Mouse (Mus musculus): ENCODE results near the gene Oasl2. TPM values are rescaled to one million over a fixed set of nuclear protein-coding genes. Genes with fewer than 3 reads are reported as not detected.
"Not testable (repeated sequence)": the region's sequence is repeated elsewhere in the genome, so short reads cannot be mapped to it uniquely, and the experiment has no call there.

The Oasl2 gene
- polyA plus RNA-seq, 1 experiment from 2014 or later: 3.0 TPM

- Histone ChIP-seq H3K4me1 (0 out of 2 replicates have a peak, but pooled peaks cover 7% of the 10 kb centered on the region), H3K36me3 (no peaks in the 10 kb centered on the region), H3K27ac (no peak overlapping the region), H3K9me3 (no peaks in the 10 kb centered on the region), H3K27me3 (no peaks in the 10 kb centered on the region), H3K4me3 (no peak overlapping the region), H3K9ac (no peak overlapping the region), H3K4me2 (no peak overlapping the region)
- no peak for ATAC-seq (ENCODE audit: insufficient number of reproducible peaks, insufficient read depth, low FRiP score, low TSS enrichment, low read depth)
- whole genome bisulfite sequencing: 80% methylated on average over 4 of the region's 4 CpGs
These were observed 20.0 kb downstream of the Oasl2 start for GRCm38 (mm10) chr5:114916777-114917176.

DNA sequence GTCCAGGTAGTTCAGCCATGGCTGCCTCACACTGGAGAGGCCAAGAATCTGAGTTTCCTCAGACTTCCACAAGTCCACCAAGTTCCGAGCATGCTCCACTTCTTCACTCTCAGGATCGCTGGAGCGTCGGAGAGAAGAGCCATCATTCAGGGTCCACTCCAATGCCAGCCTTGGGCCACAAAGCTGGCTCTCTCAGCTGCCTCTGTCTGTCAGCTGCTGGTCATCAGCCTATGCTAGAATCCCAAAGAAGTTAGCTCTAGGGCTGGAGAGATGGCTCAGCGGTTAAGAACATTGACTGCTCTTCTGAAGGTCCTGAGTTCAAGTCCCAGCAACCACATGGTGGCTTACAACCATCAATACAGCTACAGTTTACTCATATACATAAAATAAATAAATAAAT lies 20.6 kb downstream of the Oasl2 start:
- ATAC-seq (ENCODE audit: insufficient number of reproducible peaks, insufficient read depth, low FRiP score, low TSS enrichment, low read depth); H3K36me3 ChIP-seq; H3K4me3 ChIP-seq; H3K4me2 ChIP-seq; H3K27ac ChIP-seq; H3K27me3 ChIP-seq; H3K9me3 ChIP-seq; H3K9ac ChIP-seq: not testable (repeated sequence)
- WGBS: 90% methylated on average over 5 of the region's 5 CpGs
- 0 out of 2 replicates have a peak, but pooled peaks cover 12% of the 10 kb centered on the region for H3K4me1 ChIP-seq

DNA sequence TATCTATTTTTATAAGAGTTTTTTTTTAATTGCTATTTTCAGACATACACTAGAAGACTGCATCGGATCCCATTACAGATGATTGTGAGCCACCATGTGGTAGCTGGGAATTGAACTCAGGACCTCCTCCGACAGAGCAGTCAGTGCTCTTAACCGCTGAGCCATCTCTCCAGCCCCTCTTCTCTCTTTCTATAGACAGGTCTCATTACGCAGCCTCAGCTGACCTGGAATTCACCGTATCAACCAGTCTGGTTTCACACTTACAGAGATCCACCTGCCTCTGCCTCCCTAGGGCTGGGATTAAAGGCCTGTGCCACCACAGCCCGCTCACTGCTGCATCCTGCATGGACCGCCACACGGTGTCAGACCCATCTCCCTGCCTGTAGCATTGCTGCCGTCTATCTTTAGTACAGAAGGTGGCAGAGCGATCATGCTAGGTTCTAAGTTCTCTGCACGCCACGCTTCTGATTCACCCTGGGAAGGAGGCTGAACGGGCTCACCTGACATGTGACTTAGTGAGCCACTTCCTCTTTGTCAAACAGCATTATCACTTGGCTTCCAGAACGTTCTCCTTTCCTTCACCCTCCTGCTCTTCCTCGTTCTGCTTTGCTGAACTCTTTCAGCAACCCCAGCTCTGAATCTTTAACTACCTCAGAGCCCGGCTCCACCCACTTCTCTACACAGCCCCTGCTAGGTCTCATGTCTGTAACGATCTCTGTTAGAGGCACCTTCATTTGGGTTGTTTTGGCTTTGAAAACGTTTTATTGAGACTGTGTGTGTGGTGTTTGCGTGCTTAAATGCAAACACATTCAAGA lies 25.0 kb downstream of the Oasl2 start:
- Histone ChIP-seq H3K4me1 (0 out of 2 replicates have a peak, but pooled peaks cover 12% of the 10 kb centered on the region), H3K9ac (no peak overlapping the region), H3K27me3 (no peaks in the 10 kb centered on the region), H3K4me2 (no peak overlapping the region), H3K9me3 (no peaks in the 10 kb centered on the region), H3K27ac (no peak overlapping the region), H3K36me3 (no peaks in the 10 kb centered on the region), H3K4me3 (no peak overlapping the region)
- ATAC-seq (ENCODE audit: insufficient number of reproducible peaks, insufficient read depth, low FRiP score, low TSS enrichment, low read depth): no peak
- WGBS: 73% methylated on average over 19 of the region's 19 CpGs

DNA sequence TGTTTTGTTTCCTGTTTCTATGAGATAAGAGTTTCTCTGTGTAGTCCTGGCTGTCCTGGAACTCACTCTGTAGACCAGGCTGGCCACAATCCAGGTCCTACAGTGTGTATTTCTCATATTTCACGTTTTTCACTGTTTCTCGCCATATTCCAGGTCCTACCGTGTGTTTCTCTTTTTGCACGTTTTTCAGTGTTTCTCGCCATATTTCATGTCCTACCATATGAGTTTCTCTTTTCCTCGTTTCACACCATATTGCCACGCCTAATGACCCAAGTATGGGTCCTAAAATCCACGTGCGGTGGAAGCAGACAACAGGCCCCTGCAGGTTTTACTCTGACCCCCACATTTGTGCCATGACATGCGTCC lies 25.6 kb downstream of the Oasl2 start:
- 60% methylated on average over 10 of the region's 10 CpGs for WGBS
- H3K27me3 ChIP-seq: no peaks in the 10 kb centered on the region
- 0 out of 2 replicates have a peak, but pooled peaks cover 12% of the 10 kb centered on the region for H3K4me1 ChIP-seq
- H3K9ac ChIP-seq: no peak overlapping the region
- no peaks in the 10 kb centered on the region for H3K9me3 ChIP-seq
- H3K4me2 ChIP-seq: no peak overlapping the region
- H3K27ac ChIP-seq: no peak overlapping the region
- H3K4me3 ChIP-seq: no peak overlapping the region
- no peaks in the 10 kb centered on the region for H3K36me3 ChIP-seq
- ATAC-seq (ENCODE audit: insufficient number of reproducible peaks, insufficient read depth, low FRiP score, low TSS enrichment, low read depth): no peak

DNA sequence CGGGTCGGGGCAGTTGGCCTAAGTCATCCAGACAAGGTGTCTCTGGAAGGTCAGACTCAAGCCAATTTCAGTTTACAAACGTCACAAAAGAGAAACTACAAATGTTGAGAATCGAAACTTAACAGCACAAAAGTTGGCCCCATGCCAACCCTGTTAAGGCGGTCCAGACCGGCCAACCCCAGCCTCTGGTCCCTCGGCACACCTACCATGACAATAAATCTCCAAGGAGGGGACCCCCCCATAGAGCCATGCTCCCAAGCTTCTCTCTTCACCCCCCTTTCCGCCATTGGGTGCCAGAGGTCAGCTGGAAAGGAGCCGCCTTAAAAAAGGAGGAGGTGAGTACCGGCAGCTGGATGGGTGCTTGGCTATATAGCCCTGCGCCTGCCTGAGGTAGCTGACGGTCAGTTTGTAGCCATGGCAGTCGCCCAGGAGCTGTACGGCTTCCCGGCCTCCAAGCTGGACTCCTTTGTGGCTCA lies 26.3 kb downstream of the Oasl2 start, which contains the start of gene Oasl1:
TSS of gene Oasl1 (plus strand) at position 243 of the 476 bp plus-strand sequence.
- Histone ChIP-seq H3K4me2 (peak within 1 kb of the TSS; percentile 51), H3K4me1 (0 out of 2 replicates have a peak, but pooled peaks cover 12% of the 10 kb centered on the region), H3K27me3 (no peaks in the 10 kb centered on the region), H3K9ac (peak within 1 kb of the TSS; percentile 41; the same call in 1 of the 2 replicates), H3K27ac (0 out of 2 replicates have a peak within 1 kb of the TSS, but pooled peaks have one; percentile 4), H3K4me3 (peak within 1 kb of the TSS; percentile 17), H3K9me3 (no peaks in the 10 kb centered on the region), H3K36me3 (no peaks in the 10 kb centered on the region)
- ATAC-seq (ENCODE audit: insufficient number of reproducible peaks, insufficient read depth, low FRiP score, low TSS enrichment, low read depth): no peak
- 47% methylated on average over 15 of the region's 15 CpGs for WGBS

GRCm38 (mm10) chr5:114926153-114926684 lies 29.5 kb downstream of the Oasl2 start:
- Histone ChIP-seq H3K9ac (no peak overlapping the region), H3K9me3 (no peaks in the 10 kb centered on the region), H3K4me2 (no peak overlapping the region), H3K4me3 (no peak overlapping the region), H3K27me3 (no peaks in the 10 kb centered on the region), H3K4me1 (0 out of 2 replicates have a peak, but pooled peaks cover 12% of the 10 kb centered on the region), H3K36me3 (no peaks in the 10 kb centered on the region), H3K27ac (no peak overlapping the region)
- no peak for ATAC-seq (ENCODE audit: insufficient number of reproducible peaks, insufficient read depth, low FRiP score, low TSS enrichment, low read depth)
- WGBS: 76% methylated on average over 1 of the region's 1 CpGs

GRCm38 (mm10) chr5:114926753-114927152 lies 30.0 kb downstream of the Oasl2 start:
- Histone ChIP-seq H3K9ac (no peak overlapping the region), H3K4me2 (no peak overlapping the region), H3K36me3 (no peaks in the 10 kb centered on the region), H3K27ac (no peak overlapping the region), H3K27me3 (no peaks in the 10 kb centered on the region), H3K9me3 (no peaks in the 10 kb centered on the region), H3K4me1 (0 out of 2 replicates have a peak, but pooled peaks cover 12% of the 10 kb centered on the region), H3K4me3 (no peak overlapping the region)
- 84% methylated on average over 9 of the region's 9 CpGs for WGBS
- no peak for ATAC-seq (ENCODE audit: insufficient number of reproducible peaks, insufficient read depth, low FRiP score, low TSS enrichment, low read depth)

DNA sequence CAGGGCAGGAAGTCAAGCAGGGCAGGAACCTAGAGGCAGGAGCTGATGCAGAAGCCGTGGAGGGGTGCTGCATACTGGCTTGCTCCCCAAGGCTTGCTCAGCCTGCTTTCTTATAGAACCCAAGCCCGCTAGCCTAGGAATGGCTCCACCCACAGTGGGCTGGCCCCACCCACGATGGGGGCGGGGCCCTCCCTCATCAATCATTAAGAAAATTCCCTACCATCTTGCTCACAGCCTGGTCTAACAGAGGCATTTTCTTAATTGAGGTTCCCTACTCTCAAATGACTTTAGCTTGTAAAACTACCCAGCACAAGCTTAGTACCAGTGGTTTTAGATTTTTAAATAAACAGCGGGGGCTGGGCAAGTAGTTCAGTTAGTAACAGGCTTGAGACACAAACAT lies 34.9 kb downstream of the Oasl2 start:
- H3K4me2 ChIP-seq: no peak overlapping the region
- no peak overlapping the region for H3K27ac ChIP-seq
- no peak overlapping the region for H3K9ac ChIP-seq
- 47% methylated on average over 5 of the region's 5 CpGs for WGBS
- ATAC-seq (ENCODE audit: insufficient number of reproducible peaks, insufficient read depth, low FRiP score, low TSS enrichment, low read depth): no peak
- no peak overlapping the region for H3K4me3 ChIP-seq
- H3K9me3 ChIP-seq: no peaks in the 10 kb centered on the region
- no peaks in the 10 kb centered on the region for H3K36me3 ChIP-seq
- no peaks in the 10 kb centered on the region for H3K4me1 ChIP-seq
- H3K27me3 ChIP-seq: no peaks in the 10 kb centered on the region

DNA sequence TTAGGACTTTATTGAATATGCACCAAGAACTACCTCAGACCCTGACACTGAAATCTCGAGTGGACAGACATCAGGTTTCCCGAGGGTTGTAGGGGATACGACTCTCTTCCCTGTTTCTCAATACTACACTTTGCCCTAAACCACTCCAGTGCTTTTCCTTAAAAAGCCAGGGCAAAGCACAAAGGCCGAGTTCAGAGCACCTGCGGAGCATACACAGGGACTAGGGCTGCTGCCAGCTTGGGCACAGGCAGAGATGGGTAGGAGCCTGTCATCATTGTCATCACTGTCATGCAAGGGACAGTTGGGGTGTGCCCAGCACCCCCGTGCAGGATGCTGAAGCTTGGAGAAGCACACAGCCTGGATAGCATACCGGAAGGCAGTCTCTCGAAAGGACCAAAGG lies 36.5 kb downstream of the Oasl2 start:
- no peaks in the 10 kb centered on the region for H3K4me1 ChIP-seq
- no peak overlapping the region for H3K4me3 ChIP-seq
- no peaks in the 10 kb centered on the region for H3K9me3 ChIP-seq
- no peaks in the 10 kb centered on the region for H3K27me3 ChIP-seq
- no peak overlapping the region for H3K27ac ChIP-seq
- ATAC-seq (ENCODE audit: insufficient number of reproducible peaks, insufficient read depth, low FRiP score, low TSS enrichment, low read depth): no peak
- H3K36me3 ChIP-seq: no peaks in the 10 kb centered on the region
- H3K9ac ChIP-seq: no peak overlapping the region
- H3K4me2 ChIP-seq: no peak overlapping the region
- 79% methylated on average over 8 of the region's 8 CpGs for WGBS

DNA sequence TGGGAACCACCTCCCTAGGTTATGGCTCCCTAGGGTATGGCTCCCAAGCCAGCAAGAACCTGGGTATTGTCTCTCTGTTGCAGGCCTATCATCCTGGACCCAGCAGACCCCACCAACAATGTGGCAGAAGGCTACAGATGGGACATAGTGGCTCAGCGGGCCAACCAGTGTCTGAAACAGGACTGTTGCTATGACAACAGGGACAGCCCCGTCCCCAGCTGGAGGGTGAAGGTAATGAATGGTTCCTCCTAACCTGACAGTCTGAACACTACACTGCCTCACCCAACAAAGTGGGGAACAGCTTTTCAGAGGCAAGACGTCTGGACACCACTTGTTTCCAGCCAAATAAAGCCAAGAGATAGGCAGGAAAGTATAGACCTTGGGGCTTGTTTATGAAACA lies 39.1 kb downstream of the Oasl2 start:
- 36% methylated on average over 3 of the region's 3 CpGs for WGBS
- Histone ChIP-seq H3K4me1 (no peaks in the 10 kb centered on the region), H3K27ac (no peak overlapping the region), H3K36me3 (no peaks in the 10 kb centered on the region), H3K9ac (no peak overlapping the region), H3K4me2 (no peak overlapping the region), H3K4me3 (no peak overlapping the region), H3K27me3 (no peaks in the 10 kb centered on the region), H3K9me3 (peaks cover 5% of the 10 kb centered on the region; the same call in 1 of the 2 replicates)
- ATAC-seq (ENCODE audit: insufficient number of reproducible peaks, insufficient read depth, low FRiP score, low TSS enrichment, low read depth): no peak

DNA sequence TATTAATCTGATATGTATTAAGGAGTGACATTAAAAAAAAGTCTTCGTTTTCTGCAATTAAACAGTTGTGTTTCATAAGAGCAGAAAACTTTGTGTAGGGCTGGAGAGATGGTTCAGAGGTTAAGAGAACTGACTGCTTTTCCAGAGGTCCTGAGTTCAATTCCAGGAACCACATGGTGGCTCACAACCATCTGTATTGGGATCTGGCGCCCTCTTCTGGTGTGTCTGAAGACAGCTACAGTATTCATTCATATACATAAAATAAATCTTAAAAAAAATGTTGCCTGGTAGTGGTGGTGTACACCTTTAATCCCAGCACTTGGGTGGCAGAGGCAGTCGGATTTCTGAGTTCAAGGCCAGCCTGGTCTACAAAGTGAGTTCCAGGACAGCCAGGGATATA lies 44.4 kb downstream of the Oasl2 start:
- Histone ChIP-seq H3K4me3 (peak overlapping the region; percentile 72; the same call in 1 of the 2 replicates), H3K4me2 (peak overlapping the region; percentile 71; the same call in 1 of the 2 replicates)
- H3K9ac ChIP-seq; H3K27me3 ChIP-seq; H3K4me1 ChIP-seq; H3K27ac ChIP-seq; H3K9me3 ChIP-seq; ATAC-seq (ENCODE audit: insufficient number of reproducible peaks, insufficient read depth, low FRiP score, low TSS enrichment, low read depth); H3K36me3 ChIP-seq: not testable (repeated sequence)
- WGBS: 54% methylated on average over 3 of the region's 3 CpGs

Measured in embryonic facial prominence, embryonic 13.5 days (tissue).